Mouse (Mus musculus) cortical plate, adult 2 months (tissue): Measurements from ENCODE around the gene Gm35315.

ENCODE experiments used
- CTCF ChIP-seq: fragments of 200-500 bp; IDR thresholded peaks from 2 replicates; pipeline ENCODE4 v1.5.1; 2011; ENCODE audit warnings: mild to moderate bottlenecking, control low read depth, low read length; ENCODE audit not compliant: insufficient read depth; ENCODE audit errors: extremely low read depth
- POLR2A ChIP-seq: fragments of 200-500 bp; IDR thresholded peaks from 2 replicates; pipeline ENCODE4 v1.6.1; 2011; ENCODE audit warnings: mild to moderate bottlenecking, low read length, control low read depth; ENCODE audit not compliant: insufficient read depth; ENCODE audit errors: extremely low read depth

GRCm38 (mm10) chr5:110103901-110104615, 9.8 kb upstream of the Gm35315 start:
- TF ChIP-seq CTCF = no peak
- no peak for TF ChIP-seq POLR2A
